Mouse (Mus musculus) ES-Bruce4 (cell line): ENCODE measurements at regions not wholly inside any gene's neighbourhood (a gene's known extent, or its start where the extent isn't known, plus 50 kb on each side); places are given as distances from the start of the nearest gene placed in this dataset.

Source experiments
- CTCF ChIP-seq: IDR thresholded peaks from one replicate; pipeline ENCODE4 v1.8.1; 2011; ENCODE audit warnings: low read depth, low read length
- EP300 ChIP-seq: IDR thresholded peaks from 2 replicates; pipeline ENCODE4 v1.6.1; 2011; ENCODE audit warnings: low read depth, low read length; ENCODE audit not compliant: insufficient read depth

- TF ChIP-seq CTCF, result no peak
- TF ChIP-seq EP300, result no peak
These were observed 709.7 kb downstream of the Diaph3 start for GRCm38 (mm10) chr14:86431215-86431816.
